Mouse (Mus musculus): ENCODE results near the gene Ankrd11.

DNA sequence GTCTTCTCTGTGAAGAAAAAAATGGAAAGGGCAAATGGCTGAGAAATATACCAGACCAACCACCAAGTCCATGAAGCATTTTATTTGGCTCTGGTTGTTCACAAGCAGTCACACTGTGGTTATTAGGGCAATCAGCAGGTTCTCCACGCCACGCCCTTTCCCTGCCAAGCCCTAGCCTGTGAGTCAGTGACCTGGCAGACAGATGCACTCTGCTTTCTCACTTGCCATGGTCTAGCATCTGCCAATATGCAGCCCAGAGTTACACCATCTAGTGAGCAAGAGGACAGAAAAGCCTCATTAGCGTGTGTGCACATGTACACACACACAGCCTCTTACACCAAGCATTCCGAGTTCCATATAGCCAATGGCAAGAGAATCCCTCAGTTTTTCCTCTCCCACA is 136.7 kb downstream of the Ankrd11 start:
- no peak for TF ChIP-seq GATA1 (IDR thresholded peaks at IDR 0.05; ENCODE audit: borderline replicate concordance, low read length)
- TF ChIP-seq CTCF (IDR thresholded peaks at IDR 0.05; ENCODE audit: low read depth, low read length): no peak
- no peak for TF ChIP-seq POLR2AphosphoS5 (IDR thresholded peaks at IDR 0.05; ENCODE audit: insufficient replicate concordance, low read depth, low read length)
- no peak for TF ChIP-seq TAL1 (conservative IDR thresholded peaks at IDR 0.05; ENCODE audit: low read depth, low read length)

Measured in G1E (cell line).